Mouse (Mus musculus) heart, adult 2 months (tissue): ENCODE data around the gene Mfrp.

Experiments
- CTCF ChIP-seq: fragments of 200-600 bp; IDR thresholded peaks from 2 replicates; pipeline ENCODE4 v1.8.1; 2022; ENCODE audit warnings: antibody characterized with exemption, mild to moderate bottlenecking, moderate library complexity
- EP300 ChIP-seq: fragments of 200-500 bp; IDR thresholded peaks from 2 replicates; pipeline ENCODE4 v1.6.1; 2011; ENCODE audit warnings: low read depth, low read length, control low read depth; ENCODE audit not compliant: insufficient read depth
- POLR2A ChIP-seq: fragments of 200-500 bp; IDR thresholded peaks from 2 replicates; pipeline ENCODE4 v1.6.1; 2011; ENCODE audit warnings: mild to moderate bottlenecking, low read depth, low read length, control low read depth; ENCODE audit not compliant: insufficient read depth

DNA sequence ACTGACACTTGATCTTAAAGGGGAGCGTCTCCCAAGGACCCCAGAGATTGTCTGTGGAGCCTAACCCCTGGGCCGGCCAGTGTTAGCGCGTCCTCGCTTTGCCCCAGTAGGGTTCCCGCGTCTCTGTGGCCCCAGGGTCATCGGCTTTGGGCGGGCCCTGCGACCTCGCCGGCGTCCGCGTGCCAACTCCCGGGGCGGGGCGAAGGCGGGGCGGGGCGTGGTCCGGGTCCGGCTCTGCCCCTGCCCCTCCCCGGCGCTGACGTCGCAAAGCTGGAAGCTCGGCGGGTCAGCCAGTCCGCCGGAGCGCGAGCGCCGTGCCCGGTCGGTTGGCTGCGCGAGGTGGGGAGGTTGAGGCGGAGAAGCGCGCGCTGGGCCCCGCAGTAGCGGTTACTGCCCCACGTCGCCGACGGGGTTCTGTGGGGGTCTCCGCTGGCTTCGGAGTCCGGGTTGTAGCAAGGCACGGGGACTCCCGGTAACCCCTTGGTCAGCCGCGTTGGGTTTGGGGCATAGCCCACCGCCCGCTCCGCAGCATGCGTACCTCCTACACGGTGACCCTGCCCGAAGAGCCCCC is 16.8 kb upstream of the Mfrp start:
- TF ChIP-seq POLR2A, result peak; percentile 85
- peak; percentile 7; the same call in 1 of the 2 replicates for TF ChIP-seq CTCF
- TF ChIP-seq EP300, result 0 out of 2 replicates have a peak, but pooled peaks have one; percentile 5
